Mouse (Mus musculus) ovary, postnatal 36 days (tissue): ENCODE data around the gene Scd3.
"Not testable (repeated sequence)": the region's sequence is repeated elsewhere in the genome, so short reads cannot be mapped to it uniquely, and the experiment has no call there.

Experiments used
- DNase-seq: peaks from one replicate; pipeline ENCODE4 v3.0.0; 2022; ENCODE audit warnings: low spot score, mixed read lengths

Gene Scd3

GRCm38 (mm10) chr19:44237471-44238006 is 34.5 kb downstream of the Scd3 start:
- no peak for DNase-seq

GRCm38 (mm10) chr19:44238906-44239305 is 35.8 kb downstream of the Scd3 start:
- DNase-seq, result no peak

- no peak for DNase-seq
These were observed 42.7 kb downstream of the Scd3 start for GRCm38 (mm10) chr19:44245761-44246171.

- no peak for DNase-seq
These were observed 43.4 kb downstream of the Scd3 start for GRCm38 (mm10) chr19:44246341-44246911.

GRCm38 (mm10) chr19:44247281-44248080 is 44.4 kb downstream of the Scd3 start:
- DNase-seq, result peak; percentile 31

- peak; percentile 94 for DNase-seq
These were observed 45.2 kb downstream of the Scd3 start for GRCm38 (mm10) chr19:44248081-44248853.

GRCm38 (mm10) chr19:44248854-44249351 is 45.8 kb downstream of the Scd3 start:
- DNase-seq, result no peak

- not testable (repeated sequence) for DNase-seq
These were observed 48.1 kb downstream of the Scd3 start for GRCm38 (mm10) chr19:44251138-44251537.

GRCm38 (mm10) chr19:44251936-44252558 is 49.0 kb downstream of the Scd3 start:
- DNase-seq, result no peak

GRCm38 (mm10) chr19:44254106-44254505 is 51.0 kb downstream of the Scd3 start:
- not testable (repeated sequence) for DNase-seq

- no peak for DNase-seq
These were observed 54.4 kb downstream of the Scd3 start for GRCm38 (mm10) chr19:44257377-44257966.

GRCm38 (mm10) chr19:44259484-44259883 is 56.4 kb downstream of the Scd3 start:
- no peak for DNase-seq

- no peak for DNase-seq
These were observed 57.4 kb downstream of the Scd3 start for GRCm38 (mm10) chr19:44260487-44260886.

GRCm38 (mm10) chr19:44261774-44262173 is 58.7 kb downstream of the Scd3 start:
- DNase-seq, result no peak

- DNase-seq, result no peak
These were observed 60.5 kb downstream of the Scd3 start for GRCm38 (mm10) chr19:44263581-44263980.

- no peak for DNase-seq
These were observed 61.2 kb downstream of the Scd3 start for GRCm38 (mm10) chr19:44264226-44264625.

GRCm38 (mm10) chr19:44265300-44265699 is 62.2 kb downstream of the Scd3 start:
- DNase-seq, result peak; percentile 37

GRCm38 (mm10) chr19:44265911-44266337 is 62.9 kb downstream of the Scd3 start:
- DNase-seq, result no peak

- DNase-seq, result no peak
These were observed 63.4 kb downstream of the Scd3 start for GRCm38 (mm10) chr19:44266458-44266823.

GRCm38 (mm10) chr19:44266824-44267498 is 63.9 kb downstream of the Scd3 start:
- DNase-seq, result peak; percentile 92

- no peak for DNase-seq
These were observed 64.5 kb downstream of the Scd3 start for GRCm38 (mm10) chr19:44267499-44268002.
